Mouse (Mus musculus): Measurements from ENCODE around the gene Plxna4.
A peak's percentile ranks its signal among the peaks of the same experiment; 100 is the strongest.

Plxna4 gene

GRCm38 (mm10) chr6:32406316-32407095 lies 181.5 kb downstream of the Plxna4 start:
- peak; percentile 69 to 72 for DNase-seq (ENCODE audit: low spot score in 2 of 2)

DNA sequence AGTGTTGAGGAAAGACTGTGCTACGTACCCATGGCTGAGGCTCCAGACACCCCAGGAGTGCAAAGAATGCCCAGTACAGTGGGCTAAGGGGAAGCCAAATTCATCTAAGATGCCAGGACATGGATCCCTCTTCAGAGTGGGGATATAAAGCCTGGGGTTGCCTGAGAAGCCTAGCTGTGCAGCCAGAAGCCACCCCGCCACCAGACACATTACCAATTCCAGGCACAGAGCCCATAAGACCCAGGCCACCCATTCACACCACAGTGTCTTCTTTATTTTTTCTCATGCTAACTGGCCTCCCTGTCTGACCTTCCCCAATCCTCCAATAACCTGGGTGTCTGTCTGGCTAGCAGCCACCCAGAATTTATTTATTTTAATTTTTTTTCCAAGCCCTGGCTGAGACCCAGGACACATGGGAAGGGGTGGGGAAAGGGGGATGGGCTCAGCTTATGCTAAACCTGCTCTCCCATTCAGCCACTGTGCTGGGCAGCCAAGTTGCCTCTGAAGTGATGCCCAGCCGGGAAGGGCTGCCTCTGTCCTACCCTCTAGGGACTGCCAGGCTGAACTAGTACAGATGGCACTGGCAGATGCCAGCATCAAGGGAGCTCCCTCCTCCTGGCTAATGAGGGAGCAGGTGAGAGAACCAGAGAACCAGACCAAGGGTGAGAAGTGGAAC lies 185.3 kb downstream of the Plxna4 start:
- peak; percentile 77 to 81 for DNase-seq (ENCODE audit: low spot score in 2 of 2)

DNA sequence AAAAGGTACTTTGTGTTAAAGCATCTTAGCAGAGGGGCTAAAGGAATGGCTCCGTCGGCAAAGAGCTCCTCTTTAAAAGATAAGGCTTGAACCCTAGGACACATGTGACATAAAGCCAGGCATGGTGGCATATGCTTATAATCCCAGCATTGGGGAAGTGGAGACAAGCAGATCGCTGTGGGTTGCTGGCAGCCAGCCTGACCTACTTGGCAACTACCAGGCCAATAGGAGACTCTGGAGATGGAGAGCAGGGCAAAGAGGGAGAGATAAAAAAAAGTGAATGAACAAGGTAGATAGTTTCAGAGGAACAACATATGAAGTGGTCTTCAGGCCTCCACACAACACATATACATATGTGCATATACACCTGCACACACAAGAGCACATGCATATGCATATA lies 189.7 kb downstream of the Plxna4 start:
- peak in 1 of 2 experiments; percentile 59 for DNase-seq (ENCODE audit: low spot score in 2 of 2)

GRCm38 (mm10) chr6:32397133-32397730 lies 190.8 kb downstream of the Plxna4 start:
- DNase-seq (ENCODE audit: low spot score in 2 of 2): peak; percentile 85 to 86

DNA sequence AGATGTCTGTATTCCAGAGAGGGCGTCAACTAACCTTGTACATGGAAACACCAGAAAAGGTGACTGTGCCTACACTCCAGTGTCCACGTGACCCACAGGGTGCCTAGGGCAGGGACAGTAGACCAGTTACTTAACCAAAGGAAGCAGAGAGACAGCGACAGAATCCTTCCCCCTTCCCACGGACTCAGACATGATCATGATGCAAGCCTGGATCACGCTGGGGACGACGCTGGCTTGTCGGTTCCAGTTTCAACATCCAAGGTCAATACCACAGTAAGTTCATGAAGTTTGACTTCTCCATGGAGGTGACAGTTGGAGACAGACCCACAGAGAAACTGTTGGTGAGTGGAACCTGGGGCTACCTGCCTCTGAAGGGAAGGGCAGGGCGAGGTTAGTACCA lies 192.6 kb downstream of the Plxna4 start:
- no peak for DNase-seq (ENCODE audit: low spot score in 2 of 2)

DNA sequence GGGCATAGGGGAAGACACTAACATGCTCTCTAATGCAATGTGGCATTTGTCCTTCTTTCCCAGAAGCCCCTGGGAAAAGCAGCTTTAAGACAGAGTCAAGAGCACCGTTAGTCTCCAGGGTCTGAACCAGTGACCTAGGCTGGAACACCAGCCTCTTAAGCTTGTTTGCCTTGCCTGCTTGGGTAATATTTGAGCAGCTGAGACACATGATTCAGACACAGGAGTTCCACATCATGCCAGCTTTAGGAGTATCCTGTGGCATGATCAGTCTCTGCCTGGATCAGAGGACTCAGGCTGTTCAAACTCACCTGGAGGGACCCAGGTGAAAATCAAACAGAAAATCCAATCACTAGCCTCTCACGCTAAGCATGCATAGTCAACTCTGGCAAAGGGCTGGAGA lies 195.7 kb downstream of the Plxna4 start:
- DNase-seq (ENCODE audit: low spot score in 2 of 2): no peak

DNA sequence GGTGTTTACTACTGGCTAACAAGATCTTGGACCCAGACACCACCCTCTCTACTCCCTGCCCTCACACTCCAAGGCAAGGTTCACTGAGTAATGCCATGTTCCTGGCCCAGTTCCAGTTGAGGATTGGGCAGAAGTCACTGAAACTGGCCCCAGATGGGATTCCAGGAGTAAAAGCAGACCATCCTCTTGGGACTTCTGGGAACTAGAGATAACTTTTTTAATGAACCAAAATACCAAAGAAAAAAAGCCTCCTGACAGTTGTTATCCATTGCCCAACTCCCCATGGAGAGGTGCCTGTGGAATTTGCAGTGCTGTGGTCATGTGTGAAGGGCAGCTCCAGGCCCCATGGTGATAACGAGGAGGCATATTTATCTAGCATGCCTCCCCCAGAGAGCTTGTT lies 199.7 kb downstream of the Plxna4 start:
- no peak for DNase-seq (ENCODE audit: low spot score in 2 of 2)

DNA sequence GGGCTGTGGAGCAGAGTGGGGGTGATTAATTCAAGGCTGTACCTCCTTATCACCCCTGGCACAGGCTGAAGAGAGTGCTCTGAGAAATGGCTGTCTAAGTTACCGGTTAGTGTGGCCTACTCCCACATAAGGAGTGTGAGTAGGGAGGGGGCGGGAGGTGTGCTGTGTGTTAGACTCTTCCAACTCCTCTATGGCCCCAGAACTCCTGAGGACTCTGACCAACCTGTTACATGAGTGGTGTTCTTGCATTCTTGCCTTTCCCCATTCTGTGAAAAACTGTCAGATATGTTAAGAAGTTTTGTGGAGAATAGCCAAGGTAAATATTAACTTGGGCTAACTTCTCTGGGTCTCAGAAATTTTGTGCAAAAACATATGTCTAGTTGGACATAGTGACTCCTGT lies 201.1 kb downstream of the Plxna4 start:
- DNase-seq (ENCODE audit: low spot score in 2 of 2): no peak

GRCm38 (mm10) chr6:32384937-32385336 lies 203.1 kb downstream of the Plxna4 start:
- no peak for DNase-seq (ENCODE audit: low spot score in 2 of 2)

DNA sequence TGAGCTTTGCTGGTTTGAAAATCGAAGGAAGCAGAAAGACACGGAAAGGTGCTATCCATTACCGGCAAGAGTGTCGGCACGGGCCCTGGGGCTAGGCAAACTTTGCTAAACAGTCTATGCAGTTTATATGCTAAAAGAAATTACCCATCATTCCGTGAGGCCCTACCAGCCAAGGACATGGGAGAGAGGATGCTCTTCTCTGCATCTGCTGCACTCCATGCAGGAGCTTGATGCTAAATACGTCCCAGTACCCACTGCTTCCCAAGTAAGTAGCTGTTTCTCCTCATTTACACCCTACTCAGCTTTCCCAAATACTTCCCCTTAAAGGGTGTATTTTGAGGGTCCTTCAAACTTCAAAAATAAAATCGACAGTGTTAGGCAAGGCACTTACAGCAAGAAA lies 203.6 kb downstream of the Plxna4 start:
- DNase-seq (ENCODE audit: low spot score in 2 of 2): peak in 1 of 2 experiments; percentile 53

- no peak for DNase-seq (ENCODE audit: low spot score in 2 of 2)
Measured at GRCm38 (mm10) chr6:32381516-32381915, 206.5 kb downstream of the Plxna4 start.

DNA sequence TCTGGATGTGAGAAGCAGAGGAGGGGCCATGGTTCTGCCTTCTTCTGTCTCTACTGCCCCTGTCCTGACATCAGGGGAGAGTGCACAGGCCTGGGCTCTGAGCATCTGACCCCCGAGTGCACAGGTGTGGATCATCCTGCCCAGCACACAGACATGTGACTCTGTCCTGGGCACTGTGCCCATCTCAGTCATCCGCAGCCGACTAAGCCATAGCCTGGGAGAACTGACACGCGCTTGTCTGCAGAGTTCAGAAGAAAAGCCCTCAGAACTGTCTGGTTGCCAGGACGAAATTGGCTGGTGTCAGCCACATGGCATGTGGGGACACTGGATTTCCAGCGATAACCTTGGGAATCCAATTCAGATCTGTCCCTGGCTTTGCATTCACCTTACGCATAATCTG lies 210.8 kb downstream of the Plxna4 start:
- peak; percentile 66 to 75 for DNase-seq (ENCODE audit: low spot score in 2 of 2)

DNA sequence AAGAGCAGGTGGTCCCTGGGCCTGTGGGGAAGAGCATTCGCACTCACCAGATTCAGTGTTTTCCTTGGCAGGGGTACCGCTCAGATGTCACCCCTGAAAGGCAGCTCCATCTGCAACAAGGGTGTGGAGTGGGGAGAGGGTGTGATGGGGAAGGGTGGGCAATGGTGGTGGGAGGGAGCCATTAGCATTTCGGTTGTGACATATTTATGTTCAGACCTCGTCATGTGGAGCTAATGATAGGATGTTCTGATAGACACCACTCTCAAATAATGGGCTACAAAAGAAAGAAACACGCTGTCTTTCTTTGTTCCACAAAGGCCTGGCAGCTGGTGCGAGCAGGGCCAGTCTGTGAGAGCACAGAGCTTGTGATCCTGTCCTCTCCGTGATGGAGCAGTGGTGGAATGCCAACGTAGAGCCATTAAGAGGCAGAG lies 214.0 kb downstream of the Plxna4 start:
- DNase-seq (ENCODE audit: low spot score in 2 of 2): peak; percentile 54 to 76

GRCm38 (mm10) chr6:32369092-32369491 lies 218.9 kb downstream of the Plxna4 start:
- DNase-seq (ENCODE audit: low spot score in 2 of 2): no peak

- DNase-seq (ENCODE audit: low spot score in 2 of 2): no peak
Measured at GRCm38 (mm10) chr6:32368408-32368807, 219.6 kb downstream of the Plxna4 start.

DNA sequence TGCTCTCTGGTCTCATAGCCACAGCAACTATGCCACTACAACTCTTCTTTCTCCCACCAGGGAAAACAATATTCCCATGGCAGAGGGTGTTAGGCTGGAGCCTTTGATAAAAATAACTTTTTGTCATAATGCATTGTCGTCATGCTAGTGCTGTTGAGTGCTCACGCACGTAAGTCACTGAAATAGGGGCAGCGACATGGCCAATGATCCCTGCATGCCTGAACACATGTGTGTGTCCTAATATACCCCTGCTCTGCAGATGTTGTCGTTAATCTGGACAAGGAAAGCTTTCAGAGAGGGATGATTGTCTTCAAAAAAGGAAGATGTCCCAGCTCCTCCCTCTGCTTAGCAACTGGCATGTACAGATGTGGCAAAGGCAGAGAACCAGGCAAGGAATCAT lies 223.1 kb downstream of the Plxna4 start:
- DNase-seq (ENCODE audit: low spot score in 2 of 2): no peak

DNA sequence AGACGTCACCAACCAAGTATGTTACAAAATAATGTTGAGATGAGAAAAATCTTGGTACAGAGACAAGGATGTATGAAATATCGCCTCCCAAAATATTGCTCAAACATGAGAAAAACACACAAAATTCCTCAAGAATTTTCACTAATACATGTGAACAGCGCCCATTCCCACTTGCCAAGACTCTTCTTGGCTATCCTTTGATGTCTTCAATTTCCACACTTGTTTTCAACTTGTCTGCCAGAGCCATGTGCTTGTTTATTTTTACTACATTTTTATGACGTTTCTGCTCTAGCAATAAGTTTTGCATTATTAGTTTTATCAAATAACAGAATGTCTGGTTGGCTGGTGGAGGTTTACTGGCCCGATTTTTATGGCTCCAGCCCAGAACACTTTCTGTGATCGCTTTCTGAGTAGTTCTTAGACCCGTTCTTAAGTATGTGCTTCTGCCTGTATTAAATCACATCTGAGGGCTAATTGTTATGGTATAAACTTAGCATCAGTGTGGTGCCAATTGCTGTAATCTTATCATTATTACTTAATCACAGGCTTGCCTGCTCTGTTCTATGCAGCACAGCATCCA lies 224.4 kb downstream of the Plxna4 start:
- no peak for DNase-seq (ENCODE audit: low spot score in 2 of 2)

GRCm38 (mm10) chr6:32362421-32362820 lies 225.6 kb downstream of the Plxna4 start:
- DNase-seq (ENCODE audit: low spot score in 2 of 2): no peak

DNA sequence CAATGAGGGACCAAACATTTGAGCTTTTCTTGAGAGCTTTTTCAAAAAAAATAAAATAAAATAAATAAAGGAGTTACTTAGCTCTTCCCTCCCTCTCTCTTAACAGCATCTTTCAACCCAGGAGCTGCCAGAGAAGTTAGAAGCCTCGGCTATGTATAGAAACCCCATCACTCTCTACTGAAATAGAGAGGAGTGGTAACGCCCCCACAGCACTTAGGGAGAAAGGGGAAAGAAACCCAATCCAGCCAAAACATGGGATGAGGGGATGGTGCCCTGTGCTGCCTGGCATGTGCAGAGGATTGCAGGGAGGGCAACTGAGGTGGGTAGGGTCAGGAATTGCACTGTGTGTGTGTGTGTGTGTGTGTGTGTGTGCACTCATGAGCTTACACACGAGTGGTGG lies 228.3 kb downstream of the Plxna4 start:
- peak; percentile 43 to 64 for DNase-seq (ENCODE audit: low spot score in 2 of 2)

GRCm38 (mm10) chr6:32357497-32357896 lies 230.5 kb downstream of the Plxna4 start:
- no peak for DNase-seq (ENCODE audit: low spot score in 2 of 2)

DNA sequence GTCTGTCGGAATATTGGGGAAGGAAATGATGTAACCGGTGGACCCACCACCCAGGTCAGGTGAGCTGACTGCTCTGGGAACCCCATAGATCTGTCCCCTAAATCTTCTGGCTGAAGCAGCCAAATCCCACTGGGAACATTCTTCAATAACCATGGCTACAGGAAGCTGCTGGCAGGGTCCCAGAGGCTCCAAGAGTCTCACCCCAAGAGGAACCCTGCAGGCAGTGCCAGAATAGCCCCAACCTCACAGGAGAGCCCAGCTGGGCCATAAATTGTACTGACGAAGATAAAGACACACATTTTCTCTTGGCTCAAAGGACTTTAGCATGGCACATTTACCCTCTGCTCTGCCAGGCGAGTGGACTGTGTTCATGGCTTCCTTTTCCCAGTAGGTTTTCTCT lies 232.4 kb downstream of the Plxna4 start:
- DNase-seq (ENCODE audit: low spot score in 2 of 2): peak; percentile 63 to 70

DNA sequence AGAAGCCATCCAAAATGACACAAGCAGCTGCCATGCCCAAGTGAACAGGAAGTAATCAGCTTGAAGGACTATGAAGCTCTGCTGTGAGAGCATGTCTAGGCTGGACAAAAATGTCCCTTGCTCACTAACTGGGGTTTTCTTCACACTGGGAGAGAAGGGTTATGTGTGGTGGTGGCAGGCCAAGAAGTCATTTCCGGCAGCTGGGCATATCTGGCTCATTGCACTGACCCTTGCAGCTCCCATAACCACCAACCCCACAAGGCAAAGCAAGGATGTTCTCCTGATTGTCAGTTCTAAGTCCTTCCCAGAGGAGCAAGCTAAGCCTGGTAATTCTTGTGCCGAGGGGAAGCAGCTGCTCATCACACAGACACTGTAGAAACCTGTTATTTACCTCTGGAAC lies 239.0 kb downstream of the Plxna4 start:
- DNase-seq (ENCODE audit: low spot score in 2 of 2): no peak
